Mouse (Mus musculus): ENCODE data around the gene Dtd2. TPM values are rescaled to one million over a fixed set of nuclear protein-coding genes. Genes with fewer than 3 reads are reported as not detected.

The Dtd2 gene
- total RNA-seq, 2 experiments from 2014 or later: 10.2 to 10.8 TPM

DNA sequence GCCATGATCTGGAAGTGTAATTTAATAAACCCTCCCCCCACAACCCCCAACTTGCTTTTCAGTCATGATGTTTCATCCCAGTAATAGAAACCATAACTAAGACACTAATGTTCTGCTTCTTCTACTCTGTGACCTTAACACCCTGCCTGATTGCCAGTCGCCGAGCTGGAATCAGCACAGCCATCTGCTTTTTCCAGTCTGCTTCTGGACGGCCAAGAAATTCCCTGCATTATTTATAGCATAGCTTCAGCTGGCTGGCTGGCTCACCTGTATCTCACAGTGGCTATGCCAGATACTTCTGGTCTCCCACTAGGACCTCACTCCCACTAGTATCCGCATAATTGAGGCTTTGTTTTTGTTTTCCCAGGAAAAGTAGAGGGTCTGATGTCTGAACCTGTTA is 20.5 kb downstream of the Dtd2 start:
- no peak for DNase-seq (ENCODE audit: low spot score in 2 of 2)

GRCm38 (mm10) chr12:51985163-51985748 is 21.0 kb downstream of the Dtd2 start:
- DNase-seq (ENCODE audit: low spot score in 2 of 2): no peak

DNA sequence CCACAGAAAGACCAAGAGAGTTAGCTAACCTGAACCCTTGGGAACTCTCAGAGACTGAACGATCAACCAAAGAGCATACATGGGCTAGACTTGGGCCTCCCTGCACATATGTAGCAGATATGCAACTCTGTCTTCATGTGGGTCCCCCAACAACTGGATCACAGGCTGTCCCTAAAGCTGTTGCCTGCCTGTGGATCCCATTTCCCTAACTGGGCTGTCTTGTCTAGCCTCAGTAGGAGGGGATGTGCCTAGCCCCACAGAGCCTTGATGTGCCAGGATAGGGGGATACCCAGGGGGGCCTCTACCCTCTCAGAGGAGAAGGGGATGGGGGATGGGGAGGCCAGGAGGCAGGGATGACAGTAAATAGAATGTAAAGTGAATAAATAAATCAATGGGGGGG is 22.7 kb downstream of the Dtd2 start:
- DNase-seq (ENCODE audit: low spot score in 2 of 2): no peak

DNA sequence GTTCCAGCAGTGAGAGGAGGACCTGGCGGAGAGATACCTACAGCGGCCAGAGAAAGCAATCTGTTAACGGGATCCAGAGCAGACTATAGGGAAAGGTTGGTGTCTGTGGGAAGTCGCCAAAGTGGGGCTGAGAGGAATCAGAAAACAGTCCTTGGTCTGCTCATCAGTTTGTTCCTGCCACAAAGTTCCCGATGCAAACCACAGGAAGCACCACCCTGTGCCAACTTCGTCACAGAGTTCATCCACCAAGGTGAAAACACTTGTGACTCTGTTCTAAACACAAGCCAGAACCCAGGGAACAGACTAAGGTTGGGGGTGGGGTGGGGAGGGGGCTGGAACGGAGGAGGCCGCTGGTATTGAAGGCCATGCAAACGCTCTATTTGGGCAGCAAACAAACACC is 29.8 kb downstream of the Dtd2 start:
- no peak for DNase-seq (ENCODE audit: low spot score in 2 of 2)

DNA sequence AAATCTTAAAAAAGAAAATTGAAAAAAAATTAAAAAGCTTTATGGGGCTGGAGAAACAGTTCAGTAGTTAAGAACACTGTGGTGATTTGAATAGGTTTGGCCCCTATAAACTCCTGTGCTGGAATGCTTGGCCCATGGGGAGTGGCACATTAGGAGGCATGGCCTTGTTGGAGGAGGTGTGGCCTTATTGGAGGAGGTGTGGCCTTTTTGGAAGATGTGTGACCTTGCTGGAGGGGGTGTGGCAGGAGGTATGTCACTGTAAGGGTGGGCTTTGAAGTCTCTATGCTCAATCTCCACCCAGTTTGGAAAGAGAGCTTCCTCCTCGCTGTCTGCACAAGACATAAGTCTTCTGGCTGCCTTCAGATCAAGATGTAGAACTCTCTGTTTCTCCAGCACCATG is 31.9 kb downstream of the Dtd2 start:
- DNase-seq (ENCODE audit: low spot score in 2 of 2): no peak

GRCm38 (mm10) chr12:51972269-51973065 is 33.8 kb downstream of the Dtd2 start:
- DNase-seq (ENCODE audit: low spot score in 2 of 2): no peak

GRCm38 (mm10) chr12:51971070-51971664 is 35.1 kb downstream of the Dtd2 start, which contains the start of gene Heatr5a:
Heatr5a (minus strand) TSS chr12:51971321.
- DNase-seq (ENCODE audit: low spot score in 2 of 2): peak; percentile 79 to 92

- no peak for DNase-seq (ENCODE audit: low spot score in 2 of 2)
These were observed 35.8 kb downstream of the Dtd2 start for GRCm38 (mm10) chr12:51970352-51971069.

DNA sequence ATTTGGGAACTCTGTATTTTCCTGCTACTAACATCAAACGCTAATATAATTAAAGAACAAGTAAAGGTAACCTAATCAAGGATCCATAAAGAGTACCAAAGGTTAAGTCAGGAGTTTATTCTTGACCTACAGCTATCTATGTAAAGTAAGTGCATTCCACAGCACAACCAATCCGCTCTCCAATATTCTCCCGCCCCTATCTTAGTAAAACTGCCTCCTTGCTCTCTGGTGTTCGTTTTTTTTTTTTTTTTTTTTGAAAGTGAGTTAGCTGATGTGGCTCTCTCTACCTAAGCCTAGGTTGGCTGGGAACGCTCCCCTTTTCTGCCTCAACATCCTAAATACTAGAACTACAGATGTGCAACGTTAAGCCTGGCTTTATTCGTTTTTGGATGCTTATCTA is 36.4 kb downstream of the Dtd2 start:
- DNase-seq (ENCODE audit: low spot score in 2 of 2): no peak

DNA sequence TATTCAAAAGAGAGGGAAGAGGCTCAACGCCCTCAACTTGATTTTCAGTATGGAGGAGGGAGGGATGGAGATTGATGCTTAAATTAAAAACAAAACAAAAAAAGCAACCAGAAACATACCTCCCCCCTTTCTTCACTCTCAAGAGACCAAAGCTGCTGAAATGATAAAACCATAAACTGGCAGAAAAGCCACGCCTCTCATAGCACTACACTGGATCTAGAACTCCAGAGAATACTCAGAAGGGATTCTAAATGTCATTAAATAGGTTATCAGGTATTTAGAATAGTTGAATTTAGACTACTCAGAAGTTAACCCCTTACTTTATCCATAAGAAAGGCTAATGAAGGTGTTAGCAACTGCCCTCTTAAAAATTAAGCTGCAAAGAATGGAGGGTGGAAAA is 37.2 kb downstream of the Dtd2 start:
- DNase-seq (ENCODE audit: low spot score in 2 of 2): no peak

GRCm38 (mm10) chr12:51967915-51968595 is 38.2 kb downstream of the Dtd2 start:
- DNase-seq (ENCODE audit: low spot score in 2 of 2): no peak

- no peak for DNase-seq (ENCODE audit: low spot score in 2 of 2)
These were observed 48.7 kb downstream of the Dtd2 start for GRCm38 (mm10) chr12:51957626-51958025.

DNA sequence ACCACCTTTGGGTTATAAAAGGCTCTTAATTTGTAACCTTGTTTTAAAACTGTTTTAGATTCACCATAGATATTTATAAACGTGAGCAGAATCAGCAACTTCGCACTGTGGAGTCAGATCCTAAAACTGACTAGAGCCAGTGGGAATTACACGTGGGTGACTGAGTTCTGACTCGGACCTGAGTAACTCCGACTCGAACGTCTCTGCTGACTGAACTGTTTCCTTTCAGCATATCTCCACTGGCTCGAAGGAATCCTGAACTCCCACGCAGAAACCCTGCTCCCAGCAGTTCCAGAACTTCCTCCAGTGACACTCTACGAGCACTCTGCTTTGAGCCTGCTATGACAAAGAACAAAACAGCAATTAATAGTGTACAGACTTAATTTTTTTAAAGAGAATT is 54.0 kb downstream of the Dtd2 start:
- no peak for DNase-seq (ENCODE audit: low spot score in 2 of 2)

DNA sequence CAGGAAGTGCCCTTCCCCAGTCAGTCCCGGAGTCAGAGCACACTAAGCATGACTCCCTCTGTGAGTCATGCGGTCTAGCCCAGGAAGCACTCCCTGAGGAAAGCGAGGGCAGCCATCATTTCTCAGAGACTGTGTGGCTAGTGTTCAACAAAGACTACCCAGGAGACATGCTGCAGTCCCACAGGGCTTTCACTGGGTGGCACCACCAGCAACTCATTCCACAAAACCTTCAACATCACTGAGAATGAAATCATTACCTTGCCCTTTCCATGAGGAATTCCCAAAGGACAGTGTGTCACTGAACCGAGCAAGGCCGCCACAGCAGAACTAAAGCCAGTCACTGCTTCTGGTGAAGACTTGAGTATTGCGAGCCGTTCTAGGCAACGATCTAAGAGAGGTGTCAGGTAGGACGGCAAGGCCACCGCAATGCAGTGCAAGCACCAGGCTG is 58.8 kb downstream of the Dtd2 start:
- peak in 1 of 2 experiments; percentile 19 for DNase-seq (ENCODE audit: low spot score in 2 of 2)

DNA sequence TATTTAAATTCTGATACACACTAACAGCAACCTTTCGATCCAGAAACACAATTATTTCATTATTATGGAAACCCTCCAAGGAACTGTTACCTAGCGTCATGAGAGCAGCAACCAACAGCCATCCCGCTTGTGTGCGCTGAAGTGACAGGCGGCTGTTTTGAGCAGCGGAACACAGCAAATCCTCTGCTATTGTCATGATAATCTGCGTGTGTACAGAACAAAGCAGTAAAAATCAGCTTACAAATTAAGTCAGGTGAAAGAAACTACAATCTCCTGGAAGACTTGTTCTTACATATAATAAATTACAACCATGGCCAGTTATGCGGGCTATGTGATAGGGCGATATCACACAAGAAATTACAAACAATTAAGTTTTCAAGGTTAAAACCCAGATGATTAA is 61.0 kb downstream of the Dtd2 start:
- DNase-seq (ENCODE audit: low spot score in 2 of 2): no peak

DNA sequence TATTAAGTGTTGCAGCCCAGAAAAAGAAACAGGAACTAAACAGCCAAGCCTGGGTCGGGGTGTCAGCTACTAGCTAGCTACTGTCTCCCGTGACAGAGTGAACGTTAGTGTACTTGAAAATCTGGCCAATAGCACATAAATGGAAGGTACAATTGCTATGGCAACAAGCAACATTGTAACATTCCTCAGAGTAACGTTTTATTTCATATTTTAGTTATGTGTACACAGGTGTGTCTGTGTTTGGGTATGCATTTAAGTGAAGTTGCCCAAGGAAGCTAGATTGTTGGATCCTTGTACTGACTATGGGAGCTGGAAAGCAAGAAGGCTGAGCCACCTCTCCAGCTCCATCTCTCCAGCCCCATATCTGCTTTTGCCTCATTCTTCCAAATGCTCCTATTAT is 66.5 kb downstream of the Dtd2 start:
- no peak for DNase-seq (ENCODE audit: low spot score in 2 of 2)

Other genes with a start within 250 kb of the Dtd2 start
- gene Hectd1, start 177.0 kb downstream of the Dtd2 start, total RNA-seq (2021): 10 to 100 TPM; 80.0 to 81.2 TPM
- gene Heatr5a, start 35.2 kb downstream of the Dtd2 start, total RNA-seq (2021): 1 to 10 TPM; 7.0 to 7.8 TPM
- gene Gpr33, start 21.6 kb upstream of the Dtd2 start, total RNA-seq (2021): not detected
- 1 to 10 TPM; 5.4 TPM for gene Nubpl, start 91.2 kb upstream of the Dtd2 start, total RNA-seq (2021)

Measured in layer of hippocampus, adult 18-20 months (tissue).